Comparison of ENCODE assay signal across 7 mouse cellular contexts in genomic region chr1:192854819-192855271, GRCm38 (mm10). TPM values are rescaled to one million over a fixed set of nuclear protein-coding genes. Genes with fewer than 3 reads are reported as not detected.
DNase-seq lines count a peak whose midpoint lies in the region; ATAC-seq and TF ChIP-seq lines count a peak whose summit lies in the region.

No protein-coding gene starts in this region.

- H3K4me2 ChIP-seq in hindbrain, embryonic 15.5 days = peak overlapping the region; percentile 87
- peak overlapping the region; percentile 85 for H3K4me2 ChIP-seq in limb, embryonic 12.5 days
- H3K4me2 ChIP-seq in midbrain, postnatal 0 days (ENCODE audit: low read depth, low read length, poor library complexity, severe bottlenecking) = peak overlapping the region; percentile 94

- no peaks in the 10 kb centered on the region for H3K9me3 ChIP-seq in hindbrain, embryonic 15.5 days
- H3K9me3 ChIP-seq in limb, embryonic 12.5 days = no peaks in the 10 kb centered on the region
- no peaks in the 10 kb centered on the region for H3K9me3 ChIP-seq in midbrain, postnatal 0 days (ENCODE audit: low read length)

- TF ChIP-seq CTCF in midbrain, postnatal 0 days (IDR thresholded peaks at IDR 0.05) = peak; percentile 16; the same call in 1 of the 2 replicates

- no peaks in the 10 kb centered on the region for H3K36me3 ChIP-seq in hindbrain, embryonic 15.5 days
- peaks cover 8% of the 10 kb centered on the region for H3K36me3 ChIP-seq in limb, embryonic 12.5 days
- H3K36me3 ChIP-seq in midbrain, postnatal 0 days (ENCODE audit: insufficient read depth, low read length) = no peaks in the 10 kb centered on the region

- DNase-seq in adrenal gland, adult 8-10 months = peak; percentile 40
- peak; percentile 74 to 75 for DNase-seq in cerebellum, postnatal 10 days
- DNase-seq in gastrocnemius, adult 8-10 months (ENCODE audit: low spot score in 2 of 2) = peak; percentile 23 to 47
- DNase-seq in midbrain, postnatal 0 days (ENCODE audit: low spot score) = peak; percentile 32
- peak; percentile 5 to 28 for DNase-seq in thymus, postnatal 10 days (ENCODE audit: low spot score in 2 of 2)

- H3K27me3 ChIP-seq in hindbrain, embryonic 15.5 days = no peaks in the 10 kb centered on the region
- no peaks in the 10 kb centered on the region for H3K27me3 ChIP-seq in limb, embryonic 12.5 days
- H3K27me3 ChIP-seq in midbrain, postnatal 0 days (ENCODE audit: insufficient read depth, low read length) = no peaks in the 10 kb centered on the region

- no peak; the same call in 1 of the 2 replicates for ATAC-seq in hindbrain, embryonic 15.5 days (ENCODE audit: low FRiP score, low read depth)
- peak; percentile 24; the same call in 1 of the 2 replicates for ATAC-seq in limb, embryonic 12.5 days (ENCODE audit: insufficient number of reproducible peaks, insufficient read depth, low FRiP score, low TSS enrichment, low read depth)
- ATAC-seq in midbrain, postnatal 0 days (ENCODE audit: low FRiP score) = peak; percentile 42

- under 1% methylated on average over 43 of the region's 45 CpGs for WGBS in hindbrain, embryonic 15.5 days
- WGBS in limb, embryonic 12.5 days = under 1% methylated on average over 45 of the region's 45 CpGs
- 0% methylated on average over 22 of the region's 45 CpGs for WGBS in midbrain, postnatal 0 days

- H3K27ac ChIP-seq in hindbrain, embryonic 15.5 days (replicated peaks) = peak overlapping the region; percentile 92
- peak overlapping the region; percentile 99 for H3K27ac ChIP-seq in limb, embryonic 12.5 days
- H3K27ac ChIP-seq in midbrain, postnatal 0 days (ENCODE audit: low read depth, low read length) = peak overlapping the region; percentile 85

- H3K4me3 ChIP-seq in hindbrain, embryonic 15.5 days = peak overlapping the region; percentile 87
- peak overlapping the region; percentile 98 for H3K4me3 ChIP-seq in limb, embryonic 12.5 days (replicated peaks)
- peak overlapping the region; percentile 88 for H3K4me3 ChIP-seq in midbrain, postnatal 0 days (ENCODE audit: low read depth, low read length)

- peak overlapping the region; percentile 82 for H3K9ac ChIP-seq in hindbrain, embryonic 15.5 days
- peak overlapping the region; percentile 99 for H3K9ac ChIP-seq in limb, embryonic 12.5 days (replicated peaks)
- peak overlapping the region; percentile 89 for H3K9ac ChIP-seq in midbrain, postnatal 0 days (replicated peaks; ENCODE audit: low read length, poor library complexity, severe bottlenecking)

- H3K4me1 ChIP-seq in hindbrain, embryonic 15.5 days (replicated peaks) = peaks cover 53% of the 10 kb centered on the region
- H3K4me1 ChIP-seq in limb, embryonic 12.5 days (replicated peaks) = peaks cover 67% of the 10 kb centered on the region
- H3K4me1 ChIP-seq in midbrain, postnatal 0 days (ENCODE audit: insufficient read depth, low read length) = peaks cover 17% of the 10 kb centered on the region

RNA-seq across cellular contexts. Expression of gene Sertad4, which starts 0.7 kb away (rescaled TPM):
- 1 to 10 TPM; 5.3 to 9.9 (median 6.5) TPM for total RNA-seq in adrenal gland, adult 8-10 months (2022)
- 1 to 10 TPM in 3 of 4 experiments, under 1 TPM in 1; 0.78 to 1.9 (median 1.4) TPM for total RNA-seq in gastrocnemius, adult 8-10 months (2022)
- 19.4 and 20.6 TPM in 2 replicates for polyA plus RNA-seq in hindbrain, embryonic 15.5 days (2015; fragmentation: Nextera tagmentation; extraction: Ambion mirVana)
- 80.4 and 85.1 TPM in 2 replicates for polyA plus RNA-seq in limb, embryonic 12.5 days (2016; fragmentation: Nextera tagmentation; extraction: Ambion mirVana)
- total RNA-seq in midbrain, postnatal 0 days (2014; rRNA removed) = 9.2 and 10.9 TPM in 2 replicates
- 18.6 and 19.8 TPM in 2 replicates for polyA plus RNA-seq in midbrain, postnatal 0 days (2015; fragmentation: Nextera tagmentation; extraction: Ambion mirVana)

Comparison
In these comparisons a context has a peak if more than half of its experiments do, and no peak if none do; other contexts are left out.
1. DNase-seq: peak in every context shown above with its lines; median percentile 74 in cerebellum, postnatal 10 days; 40 in adrenal gland, adult 8-10 months; 35 in gastrocnemius, adult 8-10 months; 32 in midbrain, postnatal 0 days; 16 in thymus, postnatal 10 days.